Mouse (Mus musculus): ENCODE measurements around the gene Hist1h2ad. TPM values are rescaled to one million over a fixed set of nuclear protein-coding genes. Genes with fewer than 3 reads are reported as not detected.
"Not testable (repeated sequence)": the region's sequence is repeated elsewhere in the genome, so short reads cannot be mapped to it uniquely, and the experiment has no call there.

The Hist1h2ad gene
- polyA plus RNA-seq, 1 experiment from 2014 or later = 1.2 TPM

- peak overlapping the region; percentile 99 for H3K27ac ChIP-seq (ENCODE audit: low read length)
- 21% methylated on average over 9 of the region's 9 CpGs for WGBS
- no peaks in the 10 kb centered on the region for H3K36me3 ChIP-seq (ENCODE audit: control insufficient read depth, insufficient read depth)
- H3K9ac ChIP-seq (ENCODE audit: low read length) = peak overlapping the region; percentile 90
- H3K9me3 ChIP-seq (replicated peaks; ENCODE audit: control insufficient read depth, low read length) = no peaks in the 10 kb centered on the region
- peak overlapping the region; percentile 75 for H3K4me2 ChIP-seq (ENCODE audit: low read depth, low read length)
- peaks cover 37% of the 10 kb centered on the region for H3K4me1 ChIP-seq (ENCODE audit: control insufficient read depth, insufficient read depth, low read length)
- H3K4me3 ChIP-seq (ENCODE audit: low read length) = peak overlapping the region; percentile 77
- H3K27me3 ChIP-seq (ENCODE audit: control insufficient read depth, insufficient read depth, low read length) = no peaks in the 10 kb centered on the region
- ATAC-seq (replicated peaks; ENCODE audit: extremely low read depth, insufficient read depth, low FRiP score) = no peak
Observed at GRCm38 (mm10) chr13:23532262-23533075, 41.7 kb upstream of the Hist1h2ad start.

- peaks cover 34% of the 10 kb centered on the region for H3K4me1 ChIP-seq (ENCODE audit: control insufficient read depth, insufficient read depth, low read length)
- H3K27me3 ChIP-seq (ENCODE audit: control insufficient read depth, insufficient read depth, low read length); H3K36me3 ChIP-seq (ENCODE audit: control insufficient read depth, insufficient read depth); H3K9me3 ChIP-seq (replicated peaks; ENCODE audit: control insufficient read depth, low read length): not testable (repeated sequence)
- under 1% methylated on average over 24 of the region's 53 CpGs for WGBS
- H3K4me3 ChIP-seq (ENCODE audit: low read length) = peak within 1 kb of the TSS; percentile 77
- H3K9ac ChIP-seq (ENCODE audit: low read length) = peak within 1 kb of the TSS; percentile 90
- peak within 1 kb of the TSS; percentile 99 for H3K27ac ChIP-seq (ENCODE audit: low read length)
- ATAC-seq (replicated peaks; ENCODE audit: extremely low read depth, insufficient read depth, low FRiP score) = 0 out of 2 replicates have a peak, but pooled peaks have one; percentile 21
- peak within 1 kb of the TSS; percentile 75 for H3K4me2 ChIP-seq (ENCODE audit: low read depth, low read length)
Observed at GRCm38 (mm10) chr13:23533560-23534367, 40.4 kb upstream of the Hist1h2ad start, which contains the start of gene Hist1h2af. Gene Hist1h2af (plus strand): TSS chr13:23533906.

DNA sequence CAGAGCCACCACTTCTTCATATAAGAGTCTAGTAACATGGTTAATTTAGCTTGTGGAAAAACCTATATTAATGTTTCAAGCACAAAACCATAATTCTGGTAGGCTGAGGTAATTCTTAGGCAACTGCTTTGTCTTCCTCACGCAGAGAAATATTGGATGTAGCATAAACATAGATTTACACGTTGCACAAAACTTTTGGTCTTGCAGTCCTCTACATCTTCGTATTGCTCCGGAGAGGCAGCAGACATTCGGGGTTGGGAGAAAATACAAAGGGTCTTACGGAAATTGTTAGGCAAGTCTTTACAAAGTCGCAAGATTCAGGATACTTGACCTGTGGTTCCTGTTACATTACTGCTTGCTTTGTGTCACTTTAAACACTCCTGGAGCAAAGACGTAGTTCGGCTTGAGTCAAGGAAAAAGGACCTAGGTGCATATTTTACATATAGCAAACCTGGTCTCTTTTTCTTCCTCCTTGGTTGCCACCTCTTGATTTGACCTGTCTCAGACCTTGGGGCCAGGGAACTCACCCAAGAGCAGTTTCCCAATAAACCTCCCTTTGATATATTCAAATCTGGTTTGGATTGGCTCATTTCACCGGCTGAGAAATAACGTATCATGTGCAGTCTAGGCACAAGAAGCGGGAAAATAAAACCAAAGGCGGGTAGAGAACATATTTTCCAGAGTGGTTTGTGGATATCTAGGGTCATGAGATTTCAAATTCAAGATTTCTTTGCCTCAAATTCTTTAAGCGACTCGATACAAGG is 39.6 kb upstream of the Hist1h2ad start:
- Histone ChIP-seq H3K4me1 (ENCODE audit: control insufficient read depth, insufficient read depth, low read length) (peaks cover 32% of the 10 kb centered on the region), H3K9ac (ENCODE audit: low read length) (peak overlapping the region; percentile 72), H3K27ac (ENCODE audit: low read length) (peak overlapping the region; percentile 92), H3K9me3 (replicated peaks; ENCODE audit: control insufficient read depth, low read length) (no peaks in the 10 kb centered on the region), H3K36me3 (ENCODE audit: control insufficient read depth, insufficient read depth) (no peaks in the 10 kb centered on the region), H3K27me3 (ENCODE audit: control insufficient read depth, insufficient read depth, low read length) (no peaks in the 10 kb centered on the region), H3K4me3 (ENCODE audit: low read length) (peak overlapping the region; percentile 61), H3K4me2 (ENCODE audit: low read depth, low read length) (peak overlapping the region; percentile 75)
- under 1% methylated on average over 15 of the region's 15 CpGs for WGBS
- 0 out of 2 replicates have a peak, but pooled peaks have one; percentile 0 for ATAC-seq (replicated peaks; ENCODE audit: extremely low read depth, insufficient read depth, low FRiP score)

GRCm38 (mm10) chr13:23535137-23536075 is 38.8 kb upstream of the Hist1h2ad start, which contains the start of gene Hist1h3g:
Gene Hist1h3g (plus strand): TSS chr13:23535422.
- not testable (repeated sequence) for H3K36me3 ChIP-seq (ENCODE audit: control insufficient read depth, insufficient read depth); H3K27me3 ChIP-seq (ENCODE audit: control insufficient read depth, insufficient read depth, low read length); H3K9me3 ChIP-seq (replicated peaks; ENCODE audit: control insufficient read depth, low read length)
- under 1% methylated on average over 53 of the region's 62 CpGs for WGBS
- Histone ChIP-seq H3K4me2 (ENCODE audit: low read depth, low read length) (peak within 1 kb of the TSS; percentile 75), H3K4me3 (ENCODE audit: low read length) (peak within 1 kb of the TSS; percentile 61), H3K27ac (ENCODE audit: low read length) (peak within 1 kb of the TSS; percentile 92), H3K4me1 (ENCODE audit: control insufficient read depth, insufficient read depth, low read length) (peaks cover 32% of the 10 kb centered on the region), H3K9ac (ENCODE audit: low read length) (peak within 1 kb of the TSS; percentile 72)
- peak; percentile 83 for ATAC-seq (replicated peaks; ENCODE audit: extremely low read depth, insufficient read depth, low FRiP score)

GRCm38 (mm10) chr13:23536076-23536822 is 37.9 kb upstream of the Hist1h2ad start:
- ATAC-seq (replicated peaks; ENCODE audit: extremely low read depth, insufficient read depth, low FRiP score) = no peak
- Histone ChIP-seq H3K4me2 (ENCODE audit: low read depth, low read length) (peak overlapping the region; percentile 75), H3K4me3 (ENCODE audit: low read length) (peak overlapping the region; percentile 48), H3K27me3 (ENCODE audit: control insufficient read depth, insufficient read depth, low read length) (no peaks in the 10 kb centered on the region), H3K9me3 (replicated peaks; ENCODE audit: control insufficient read depth, low read length) (no peaks in the 10 kb centered on the region), H3K36me3 (ENCODE audit: control insufficient read depth, insufficient read depth) (no peaks in the 10 kb centered on the region), H3K9ac (ENCODE audit: low read length) (peak overlapping the region; percentile 61), H3K4me1 (ENCODE audit: control insufficient read depth, insufficient read depth, low read length) (peaks cover 32% of the 10 kb centered on the region), H3K27ac (ENCODE audit: low read length) (peak overlapping the region; percentile 42; the same call in 1 of the 2 replicates)
- WGBS = 22% methylated on average over 7 of the region's 7 CpGs

DNA sequence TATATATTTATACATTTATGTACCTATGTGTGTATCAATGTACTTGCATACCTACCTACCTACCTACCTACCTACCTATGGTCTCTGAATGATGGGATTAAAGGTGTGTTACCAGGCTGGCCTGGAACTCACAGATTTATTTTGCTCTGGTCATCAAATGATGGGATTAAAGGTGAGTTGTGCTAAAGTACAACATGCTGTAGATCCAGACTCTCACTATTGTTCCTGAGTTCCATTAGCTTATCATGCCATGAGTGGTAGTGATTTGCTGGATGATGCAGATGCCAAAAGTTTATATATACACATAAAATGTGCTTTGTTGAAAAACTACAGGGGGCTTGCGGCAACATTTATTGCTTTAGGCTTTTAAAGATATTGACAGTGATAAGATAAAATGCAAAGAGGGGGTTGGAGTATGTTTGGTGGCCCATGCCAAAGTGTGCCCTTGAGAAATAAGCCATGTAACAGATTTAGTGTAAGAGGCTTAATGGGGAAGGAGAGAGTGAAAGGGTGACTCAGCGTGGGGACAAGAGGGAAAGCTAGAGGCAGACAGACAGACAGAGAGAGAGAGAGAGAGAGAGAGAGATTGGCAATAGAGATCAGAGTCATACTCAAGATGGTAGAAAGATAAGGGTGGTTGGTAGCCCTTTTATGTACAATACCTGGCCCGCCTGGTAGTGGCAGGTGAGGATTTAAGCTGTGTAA is 37.0 kb upstream of the Hist1h2ad start:
- ATAC-seq (replicated peaks; ENCODE audit: extremely low read depth, insufficient read depth, low FRiP score) = no peak
- Histone ChIP-seq H3K9me3 (replicated peaks; ENCODE audit: control insufficient read depth, low read length) (no peaks in the 10 kb centered on the region), H3K27ac (ENCODE audit: low read length) (no peak overlapping the region), H3K36me3 (ENCODE audit: control insufficient read depth, insufficient read depth) (no peaks in the 10 kb centered on the region), H3K27me3 (ENCODE audit: control insufficient read depth, insufficient read depth, low read length) (no peaks in the 10 kb centered on the region), H3K9ac (ENCODE audit: low read length) (no peak overlapping the region), H3K4me1 (ENCODE audit: control insufficient read depth, insufficient read depth, low read length) (peaks cover 28% of the 10 kb centered on the region), H3K4me2 (ENCODE audit: low read depth, low read length) (peak overlapping the region; percentile 75; the same call in 1 of the 2 replicates), H3K4me3 (ENCODE audit: low read length) (no peak overlapping the region)
- WGBS = 74% methylated on average over 3 of the region's 3 CpGs

DNA sequence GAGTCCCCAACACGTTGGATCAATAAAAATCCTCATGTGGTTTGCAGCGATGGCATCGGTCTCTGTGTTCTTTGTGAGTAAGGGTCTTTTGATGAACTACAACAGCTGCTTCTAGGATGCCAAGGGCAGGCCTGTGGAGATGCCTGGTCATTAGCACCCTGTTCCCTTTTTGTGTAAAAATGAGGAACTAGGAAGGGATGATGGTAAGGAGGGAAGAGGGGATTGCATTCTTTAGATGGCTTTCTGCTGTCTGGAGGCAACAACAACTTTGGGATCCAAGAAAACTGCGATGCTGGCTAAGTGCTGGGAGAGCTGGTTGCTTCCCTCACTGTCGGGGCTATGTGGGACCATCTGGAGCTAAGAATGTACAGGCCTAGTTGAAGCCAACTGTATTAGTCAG is 35.9 kb upstream of the Hist1h2ad start:
- no peak overlapping the region for H3K27ac ChIP-seq (ENCODE audit: low read length)
- H3K27me3 ChIP-seq (ENCODE audit: control insufficient read depth, insufficient read depth, low read length) = no peaks in the 10 kb centered on the region
- H3K9me3 ChIP-seq (replicated peaks; ENCODE audit: control insufficient read depth, low read length) = no peaks in the 10 kb centered on the region
- WGBS = 79% methylated on average over 5 of the region's 5 CpGs
- H3K9ac ChIP-seq (ENCODE audit: low read length) = no peak overlapping the region
- ATAC-seq (replicated peaks; ENCODE audit: extremely low read depth, insufficient read depth, low FRiP score) = no peak
- no peak overlapping the region for H3K4me2 ChIP-seq (ENCODE audit: low read depth, low read length)
- no peaks in the 10 kb centered on the region for H3K36me3 ChIP-seq (ENCODE audit: control insufficient read depth, insufficient read depth)
- peaks cover 23% of the 10 kb centered on the region for H3K4me1 ChIP-seq (ENCODE audit: control insufficient read depth, insufficient read depth, low read length)
- H3K4me3 ChIP-seq (ENCODE audit: low read length) = no peak overlapping the region
